Mouse (Mus musculus) spleen, adult 12 weeks (tissue): ENCODE measurements around the gene Samd3.

ENCODE experiments used
- DNase-seq: peaks from one replicate; pipeline ENCODE4 v3.0.0; 2022; ENCODE audit warnings: low spot score

The Samd3 gene

DNA sequence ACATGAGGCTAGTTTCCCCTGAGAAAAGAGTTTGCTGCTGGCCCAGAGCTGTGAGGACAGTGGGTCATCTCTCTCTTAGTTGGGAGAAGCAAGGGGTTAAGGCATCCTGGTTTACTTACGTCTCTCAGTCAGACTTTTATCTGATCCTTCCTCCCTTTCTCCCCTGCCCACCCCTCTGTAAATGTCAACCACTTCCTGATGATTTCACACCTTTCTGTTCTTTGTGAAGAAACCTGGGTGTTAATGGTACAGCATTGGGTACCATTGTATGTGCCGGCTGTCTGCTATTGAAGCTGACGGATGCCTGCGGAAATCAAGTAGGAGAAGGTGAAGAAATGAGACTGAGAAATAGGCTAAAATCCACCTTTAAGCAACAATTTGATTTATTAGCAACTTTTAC lies at the start of gene Samd3:
Gene Samd3, plus strand, starts transcription at position 220 of the 400 bp plus-strand sequence.
- no peak for DNase-seq

DNA sequence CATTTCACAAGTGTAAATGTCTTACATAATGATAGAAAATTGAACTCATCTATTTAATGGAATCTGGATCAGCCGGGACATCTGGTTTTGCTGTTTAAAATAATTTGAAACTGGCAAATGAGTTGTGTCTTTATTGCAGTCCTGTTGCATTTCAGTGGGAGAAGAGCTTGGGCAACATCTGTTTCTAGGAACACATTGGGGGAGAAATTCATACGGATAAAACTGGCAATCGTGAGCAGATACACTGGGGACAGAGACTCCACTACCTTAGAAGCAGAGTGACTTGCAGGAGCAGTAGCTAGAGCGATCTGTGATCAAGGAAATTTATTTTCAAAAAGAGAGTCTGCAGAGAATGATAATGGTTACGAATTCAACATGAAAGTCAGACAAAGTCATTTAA lies 44.2 kb upstream of the Samd3 start:
- DNase-seq = no peak

DNA sequence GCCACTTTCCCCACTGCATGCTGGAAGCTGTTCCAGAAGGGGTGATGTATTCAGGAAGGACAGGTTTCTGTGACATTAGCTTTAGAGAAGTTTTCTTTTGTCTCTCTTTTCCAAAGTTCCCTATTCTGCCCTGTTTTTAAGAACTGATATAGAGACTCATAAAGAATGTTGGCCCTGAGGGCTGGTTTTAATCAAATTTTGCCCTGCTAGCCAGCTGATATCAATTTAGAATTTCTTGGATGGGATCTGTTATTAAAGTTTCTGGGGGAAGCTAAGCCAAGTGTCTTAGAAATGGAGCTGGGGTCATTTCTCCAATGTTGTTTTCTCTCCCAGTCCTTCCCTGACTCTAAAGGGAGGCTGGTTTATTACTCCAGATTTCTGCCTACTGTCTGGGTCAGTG lies 38.7 kb upstream of the Samd3 start:
- DNase-seq = no peak

DNA sequence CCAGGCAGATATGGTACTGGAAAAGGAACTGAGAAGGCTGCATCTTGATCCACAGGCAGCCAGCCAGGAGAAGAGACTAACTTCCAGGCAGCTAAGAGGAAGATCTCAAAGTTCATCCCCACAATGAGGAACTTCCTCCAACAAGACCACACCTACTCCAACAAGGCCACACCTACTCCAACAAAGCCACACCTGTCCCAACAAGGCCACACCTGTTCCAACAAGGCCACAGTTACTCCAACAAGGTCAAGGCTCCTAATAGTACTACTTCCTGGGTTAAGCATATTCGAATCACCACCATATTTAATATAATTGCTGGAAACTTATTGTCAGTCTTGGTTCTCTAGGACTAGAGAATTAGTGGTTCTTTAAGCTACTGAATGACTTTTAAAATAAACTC lies 34.6 kb upstream of the Samd3 start:
- no peak for DNase-seq

DNA sequence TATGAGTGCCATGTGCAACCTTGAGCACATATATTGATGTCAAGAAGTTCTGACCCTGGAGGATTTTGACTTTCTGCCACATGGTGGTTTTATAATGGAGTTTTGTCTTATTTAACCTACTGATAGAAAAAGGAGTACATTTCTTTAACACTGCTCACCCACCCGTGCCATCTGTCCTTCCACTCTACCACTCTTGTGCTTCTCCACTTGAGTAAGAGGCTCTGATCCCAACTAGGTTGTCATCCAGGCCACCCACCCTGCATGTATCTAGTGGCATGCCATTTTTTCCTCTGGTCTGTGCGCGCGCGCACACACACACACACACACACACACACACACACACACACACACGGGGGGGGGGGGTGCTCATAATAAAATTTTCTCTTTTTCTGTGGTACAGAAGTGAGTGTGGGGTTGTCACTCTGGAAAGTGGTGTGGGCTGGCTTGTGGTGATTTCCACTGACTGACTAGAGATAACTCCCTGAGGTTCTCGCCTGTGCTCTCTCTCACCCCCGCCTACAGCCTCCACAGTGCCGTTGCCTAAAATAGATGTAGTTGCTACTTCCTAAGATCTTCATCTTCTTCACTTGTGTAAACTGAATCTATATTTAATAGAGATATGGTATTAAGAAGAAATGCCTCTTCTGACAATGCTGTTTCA lies 26.7 kb upstream of the Samd3 start:
- DNase-seq = no peak

DNA sequence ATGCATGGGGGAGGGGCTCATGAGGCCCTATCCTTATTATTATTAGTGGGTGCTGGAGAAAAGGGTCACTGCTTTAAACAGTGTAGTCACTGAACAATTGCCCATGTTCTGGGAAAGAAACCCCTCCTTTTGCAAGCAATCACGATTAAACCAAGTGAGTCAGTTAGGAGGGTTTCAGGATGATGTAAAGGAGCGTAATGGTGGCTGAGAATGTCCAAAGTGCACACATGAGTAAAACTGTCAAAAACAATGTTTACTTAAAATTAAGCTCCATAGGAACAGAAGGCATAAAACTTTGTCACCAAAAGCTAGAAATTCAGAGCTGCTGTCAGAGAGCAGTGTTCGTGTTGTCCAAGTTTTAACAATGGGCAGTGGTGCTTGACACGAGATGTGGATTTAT lies 8.8 kb upstream of the Samd3 start:
- no peak for DNase-seq

DNA sequence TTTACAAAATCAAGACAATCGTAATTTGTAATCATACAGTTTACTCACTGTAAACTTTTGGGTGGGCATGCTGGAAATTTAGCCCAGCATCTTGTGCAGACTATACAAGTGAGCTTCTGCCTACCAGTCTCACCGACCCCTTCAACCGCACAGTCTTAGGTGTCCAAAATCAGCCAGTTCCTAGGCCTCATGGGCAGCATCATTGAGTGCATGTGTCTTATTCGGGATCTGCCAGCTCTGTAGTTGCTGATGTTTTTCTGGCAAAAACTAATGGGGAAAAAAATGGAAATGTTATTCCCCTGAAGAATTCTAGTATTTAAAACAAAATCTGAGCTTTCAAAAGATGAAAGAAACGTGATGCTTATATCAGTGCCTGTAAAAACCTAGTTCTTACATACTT lies 3.3 kb upstream of the Samd3 start:
- no peak for DNase-seq

DNA sequence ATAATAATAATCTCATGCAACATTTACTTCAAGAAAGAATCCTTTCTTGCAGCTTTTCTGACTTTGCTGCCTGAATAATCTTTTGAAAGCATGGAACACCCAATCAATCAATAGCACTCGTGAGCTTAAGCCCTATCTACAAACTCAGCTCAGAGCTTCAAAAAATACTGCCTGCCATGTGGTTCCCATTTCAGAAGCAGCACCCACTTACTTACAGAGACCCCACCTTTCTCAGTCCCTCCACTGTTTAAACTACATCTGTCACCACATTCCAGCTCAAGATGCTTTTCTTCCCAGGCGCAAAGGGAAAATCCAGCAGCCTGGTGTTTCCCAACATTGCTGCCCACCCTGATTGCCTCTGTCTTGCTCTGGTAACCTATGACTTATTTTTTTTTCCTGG lies 2.8 kb upstream of the Samd3 start:
- DNase-seq = no peak

DNA sequence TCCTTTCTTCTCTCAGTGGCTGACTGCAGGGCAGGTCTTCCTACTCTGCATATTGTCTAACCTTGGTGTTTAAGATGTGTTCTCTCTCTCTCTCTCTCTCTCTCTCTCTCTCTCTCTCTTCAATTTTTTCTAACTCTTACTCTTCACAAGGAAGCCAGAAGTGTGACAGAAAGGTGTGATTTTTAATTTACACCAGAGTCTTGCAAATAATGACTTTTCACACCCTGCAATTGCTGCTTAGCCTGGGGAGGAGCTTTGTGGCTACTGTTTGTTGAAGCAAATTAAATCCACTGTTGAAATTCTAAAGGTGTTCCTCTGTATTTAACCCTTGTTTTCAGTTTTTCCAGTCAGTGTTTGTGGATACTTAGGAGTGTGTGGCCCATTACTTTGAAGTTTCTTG lies 1.3 kb upstream of the Samd3 start:
- no peak for DNase-seq

DNA sequence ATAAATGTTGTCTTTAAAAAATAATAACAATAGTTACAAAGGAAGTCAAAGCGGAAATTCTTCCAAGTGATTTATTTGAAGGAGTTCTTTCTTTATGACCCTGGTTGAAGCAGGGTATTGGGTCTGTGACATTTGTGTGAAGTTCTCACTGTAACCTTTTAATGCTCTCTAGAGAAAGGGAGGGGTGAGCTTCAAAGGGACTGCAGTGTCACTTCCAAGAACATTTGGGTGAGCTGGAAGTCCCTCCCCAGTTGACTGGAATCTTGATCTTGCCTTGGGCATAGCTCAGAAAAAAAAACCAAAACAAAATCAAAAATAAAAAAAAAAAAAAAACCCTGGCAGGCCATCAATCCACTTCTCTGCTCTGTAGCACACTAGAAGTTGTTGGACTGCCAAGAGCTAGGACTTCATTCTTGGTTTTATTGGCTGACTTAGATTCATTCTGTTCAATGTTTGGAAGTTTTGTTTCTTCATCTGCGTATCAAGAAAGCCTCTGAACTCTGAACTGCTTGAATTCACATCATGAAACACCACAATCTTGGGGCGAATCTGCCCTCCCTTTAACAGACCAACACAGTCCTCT lies 2.7 kb downstream of the Samd3 start:
- no peak for DNase-seq

DNA sequence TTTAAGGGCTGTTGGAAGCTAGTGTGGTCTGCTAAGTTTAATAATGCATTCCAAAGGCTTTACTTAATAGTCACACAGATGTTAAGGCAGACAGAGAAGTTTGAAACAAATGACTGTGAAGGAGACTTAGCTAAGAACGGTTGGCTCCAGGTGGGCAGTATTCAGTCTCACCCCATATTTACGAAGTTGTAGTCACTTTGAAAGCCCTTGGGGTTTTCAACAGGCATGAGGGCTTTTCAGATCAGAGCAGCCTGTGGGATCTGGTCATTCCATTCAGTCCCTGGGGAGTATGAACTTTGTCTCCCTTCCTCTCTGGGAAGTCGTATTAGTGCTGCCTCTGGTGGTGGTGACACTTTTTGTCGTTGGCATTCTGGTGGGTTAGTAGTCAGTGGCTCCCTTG lies 9.1 kb downstream of the Samd3 start:
- no peak for DNase-seq

DNA sequence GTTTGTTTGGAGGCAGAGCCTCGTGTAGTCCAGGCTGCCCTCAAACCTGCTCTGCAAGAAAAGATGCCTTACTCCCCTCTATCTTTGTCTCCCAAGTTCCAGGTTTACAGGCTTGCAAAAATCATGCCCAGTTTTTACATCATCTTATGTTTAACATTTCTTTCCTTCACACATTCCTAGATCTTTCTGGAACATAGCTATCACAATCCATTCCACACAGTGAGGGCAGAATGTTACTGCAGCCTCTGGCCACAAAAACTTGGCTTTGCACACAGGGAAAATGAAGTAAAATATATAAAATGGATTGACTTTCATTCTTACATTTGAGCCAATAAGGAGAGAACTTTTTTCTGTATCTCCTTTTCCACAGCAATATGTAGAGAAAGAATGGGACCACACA lies 9.6 kb downstream of the Samd3 start:
- DNase-seq = no peak

DNA sequence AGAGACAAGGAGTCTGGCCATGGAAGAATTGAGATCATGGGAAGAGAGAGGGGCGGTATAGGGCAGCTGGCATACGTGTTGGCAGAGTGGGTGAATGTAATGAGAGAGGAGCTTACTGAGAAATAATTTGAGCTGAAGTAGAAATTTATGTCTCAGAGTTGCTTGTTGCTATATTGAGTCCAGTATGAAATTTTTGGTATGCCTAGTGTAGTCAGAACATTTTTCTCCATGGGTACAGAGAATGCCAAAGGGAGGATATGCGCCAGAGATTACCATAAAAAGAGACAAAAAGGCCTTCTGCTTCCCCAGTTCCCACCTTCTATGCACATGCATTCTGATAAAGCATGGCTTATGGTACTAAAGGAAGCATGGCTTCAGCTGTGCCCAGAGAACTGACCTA lies 13.7 kb downstream of the Samd3 start:
- DNase-seq = no peak

DNA sequence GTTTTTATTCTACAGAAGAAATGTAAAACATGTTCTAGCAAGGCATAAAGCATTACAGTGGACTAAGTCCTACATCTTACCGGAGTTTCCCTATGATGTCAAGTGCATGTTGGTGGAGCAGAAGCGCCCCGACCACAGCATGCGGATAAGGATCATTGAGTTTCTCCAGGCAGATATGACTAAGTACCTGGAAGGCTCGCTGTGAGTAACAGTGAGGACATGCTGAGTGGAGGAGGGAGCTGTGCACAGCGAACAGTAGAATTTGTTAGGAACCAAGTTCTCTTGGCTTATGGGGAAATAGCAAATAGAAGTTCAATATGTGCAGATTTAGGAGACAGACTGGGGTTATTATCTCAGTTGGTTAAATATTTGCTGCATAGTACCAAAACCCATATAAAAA lies 15.0 kb downstream of the Samd3 start:
- DNase-seq = no peak

DNA sequence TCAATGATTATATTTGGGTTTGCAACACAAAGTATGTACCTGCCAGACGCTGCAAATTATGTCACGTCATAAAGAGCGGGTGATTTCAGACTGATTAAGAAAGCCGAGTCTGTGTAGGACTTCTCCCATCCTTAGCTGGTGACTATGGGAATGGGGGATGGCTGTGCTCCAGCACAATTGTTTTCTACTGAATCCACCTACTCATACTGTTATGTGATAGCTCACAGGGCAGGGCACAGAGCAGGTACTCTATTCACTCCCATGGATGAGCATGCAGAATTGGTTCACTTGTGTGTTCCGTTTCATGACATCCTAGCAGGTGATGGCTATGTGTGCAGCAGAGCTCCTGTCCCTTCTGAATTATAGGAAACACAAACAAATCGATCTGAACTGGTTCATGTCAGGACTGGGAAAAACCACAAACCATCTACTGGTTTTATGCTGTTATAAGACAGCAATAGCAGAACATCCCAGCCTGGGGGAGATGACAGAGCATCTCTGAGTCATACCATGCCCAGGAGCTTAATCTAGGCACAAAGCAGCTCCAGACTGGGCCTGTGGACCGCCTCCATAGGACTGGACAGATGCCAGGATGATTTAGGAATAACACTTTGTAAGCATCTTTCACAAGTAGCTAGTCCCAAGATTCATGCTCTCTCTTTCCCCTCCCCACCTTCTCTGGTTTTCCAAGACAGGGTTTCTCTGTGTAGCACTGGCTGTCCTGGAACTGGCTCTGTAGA lies 20.1 kb downstream of the Samd3 start:
- no peak for DNase-seq

DNA sequence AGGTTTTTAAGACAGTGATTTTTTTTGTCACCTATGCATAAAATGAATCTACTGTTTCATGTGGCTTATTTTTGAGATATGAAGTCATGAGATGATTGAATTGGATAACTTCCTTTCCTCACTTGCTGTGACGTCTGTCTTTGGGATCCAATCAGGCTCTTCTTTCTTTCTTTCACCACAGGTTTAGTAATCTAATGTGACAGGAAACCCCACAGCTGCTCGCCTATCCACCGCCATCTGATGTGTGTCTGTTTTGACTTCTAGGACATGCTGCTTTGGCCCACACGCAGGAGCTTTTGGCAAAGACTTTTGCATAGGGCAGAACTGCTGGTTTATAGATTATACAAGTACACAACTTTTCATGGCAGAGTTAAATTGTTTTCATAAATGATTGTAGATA lies 30.4 kb downstream of the Samd3 start:
- no peak for DNase-seq

DNA sequence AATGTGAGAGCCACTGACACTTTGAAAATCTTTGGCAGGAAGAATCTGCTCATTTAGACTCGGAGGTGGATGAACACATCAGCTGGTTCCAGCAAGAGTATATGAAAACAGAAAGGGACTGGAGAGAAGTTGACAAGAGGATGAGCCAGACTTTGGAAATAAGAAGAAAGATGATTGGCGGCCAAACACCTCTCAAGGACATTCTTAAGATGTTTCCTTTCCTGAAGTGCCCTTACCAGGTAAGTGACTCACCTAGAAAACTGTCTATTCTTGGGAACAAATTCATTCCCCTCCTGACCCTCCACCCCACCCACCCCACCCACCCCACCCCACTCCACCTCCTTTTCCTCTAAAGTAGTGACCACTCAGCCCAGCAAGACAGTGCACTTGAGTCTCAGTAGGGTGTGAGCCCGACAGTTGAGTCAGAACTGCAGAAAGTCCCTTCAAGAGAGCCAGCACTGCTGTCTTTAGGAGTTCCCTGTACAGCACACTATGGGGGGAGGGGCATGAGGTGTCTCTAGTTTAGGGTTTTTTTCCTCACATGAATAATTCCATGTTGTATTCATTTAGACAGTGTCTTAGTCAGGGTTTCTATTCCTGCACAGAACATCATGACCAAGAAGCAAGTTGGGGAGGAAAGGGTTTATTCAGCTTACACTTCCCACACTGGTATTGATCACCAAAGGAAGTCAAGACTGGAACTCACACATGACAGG lies 34.4 kb downstream of the Samd3 start:
- no peak for DNase-seq

DNA sequence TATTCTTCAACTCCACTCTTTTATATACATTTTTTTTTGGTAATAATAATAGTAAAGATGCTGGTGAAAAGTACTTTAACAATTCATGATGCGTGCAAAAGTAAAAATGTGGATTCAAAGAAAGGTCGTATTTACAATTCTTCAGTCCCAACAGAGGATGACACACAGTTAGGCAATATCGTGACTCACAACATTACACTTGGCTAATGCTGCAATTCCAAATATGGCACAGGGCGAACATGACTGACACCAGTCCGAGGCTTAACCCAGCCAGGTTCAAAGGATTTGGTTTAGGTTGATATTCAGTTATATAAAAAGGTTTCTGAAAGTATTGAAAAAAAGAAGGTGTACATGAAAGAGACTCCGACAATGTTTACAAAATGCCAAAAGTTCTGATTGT lies 45.9 kb downstream of the Samd3 start:
- no peak for DNase-seq

DNA sequence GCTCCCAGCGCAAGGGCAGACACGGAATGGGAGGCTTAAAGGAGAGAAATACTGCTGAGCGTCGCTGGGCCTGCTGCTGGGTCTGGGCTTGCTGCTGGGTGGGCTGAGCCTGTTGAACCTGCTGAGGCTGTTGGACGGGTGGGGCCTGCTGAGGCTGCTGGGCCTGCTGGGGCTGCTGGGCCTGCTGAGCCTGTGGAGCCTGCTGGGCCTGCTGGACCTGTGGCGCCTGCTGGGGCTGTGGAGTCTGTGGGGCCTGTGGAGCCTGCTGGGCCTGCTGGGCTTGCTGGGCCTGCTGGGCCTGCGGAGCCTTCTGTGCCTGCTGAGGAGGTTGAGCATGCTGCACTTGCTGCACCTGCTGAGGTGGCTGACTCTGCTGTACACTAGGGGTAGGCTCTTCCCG lies 50.5 kb downstream of the Samd3 start:
- no peak for DNase-seq

DNA sequence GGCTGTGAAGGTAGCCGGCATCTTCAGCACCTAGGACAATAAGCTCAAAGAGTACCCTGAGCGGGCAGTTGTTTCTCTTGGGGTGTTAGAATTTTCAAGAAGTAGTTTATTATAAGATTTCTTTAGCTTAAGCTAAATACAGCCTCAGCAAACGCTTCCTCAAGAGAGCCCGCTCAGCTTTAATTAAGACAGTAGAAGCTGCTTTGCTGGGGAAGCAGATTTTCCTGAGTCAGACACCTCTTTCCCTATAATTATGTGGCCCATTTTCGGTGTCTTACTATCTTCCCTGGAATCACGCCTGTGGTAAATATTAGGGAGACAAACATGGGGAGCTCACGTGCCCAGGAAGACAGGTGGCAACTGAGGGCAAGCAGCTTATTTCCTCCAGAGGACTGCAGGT lies 57.6 kb downstream of the Samd3 start:
- DNase-seq = no peak

DNA sequence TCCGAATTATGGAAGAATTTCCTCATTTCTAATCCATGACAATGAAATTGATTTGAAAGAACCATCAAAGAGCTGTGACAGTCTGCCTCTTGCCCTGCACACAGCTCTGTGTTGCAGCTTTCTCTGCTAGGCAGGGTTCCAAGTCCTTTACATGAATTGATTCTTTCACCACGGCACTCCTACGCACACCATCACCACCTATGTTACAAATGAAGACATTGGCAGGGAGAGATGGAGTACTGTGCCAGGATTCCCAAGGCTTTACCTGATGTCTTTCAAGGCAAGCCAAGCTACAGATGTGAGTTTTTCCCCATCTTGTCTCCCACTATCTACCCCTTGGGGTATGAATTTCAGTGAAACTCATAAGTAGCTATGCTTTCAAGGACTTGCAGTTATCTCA lies 67.7 kb downstream of the Samd3 start:
- no peak for DNase-seq

DNA sequence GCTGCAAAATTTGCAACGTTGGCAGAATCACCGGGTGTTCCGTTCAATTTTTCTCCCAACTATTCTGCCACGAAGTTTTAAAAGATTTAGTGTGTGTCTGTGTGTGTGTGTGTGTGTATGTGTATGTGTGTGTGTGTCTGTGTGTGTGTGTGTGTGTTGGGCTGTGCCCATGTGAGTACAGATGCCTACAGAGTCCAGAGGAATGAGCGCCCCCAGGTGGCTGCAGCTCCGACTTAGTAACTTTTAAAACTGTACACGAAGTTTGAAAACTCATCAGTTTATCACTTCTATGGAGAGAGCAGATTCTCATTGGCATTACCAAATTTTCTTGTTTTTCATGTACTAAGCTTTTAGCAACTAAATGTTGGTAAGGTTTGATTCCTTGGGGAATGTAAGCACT lies 68.1 kb downstream of the Samd3 start:
- no peak for DNase-seq

DNA sequence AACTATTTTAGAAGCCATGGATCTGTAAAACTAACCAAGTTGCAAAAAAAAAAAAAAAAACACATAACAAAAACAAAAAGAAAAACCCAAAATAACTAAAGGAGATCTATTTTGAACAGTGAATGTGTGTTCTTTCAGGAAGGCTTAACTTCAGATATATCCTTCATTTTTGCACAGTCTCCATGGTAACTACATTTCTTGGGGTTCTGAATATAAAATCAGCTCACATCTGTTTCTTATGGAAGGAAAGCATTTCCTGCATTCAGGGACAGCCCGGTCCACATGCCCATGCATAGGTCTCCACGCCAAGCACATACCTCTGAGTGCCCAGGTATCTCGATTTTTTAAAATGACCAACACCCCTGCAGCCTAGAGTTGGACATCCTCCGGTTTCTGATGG lies 72.8 kb downstream of the Samd3 start:
- DNase-seq = no peak
